Mouse (Mus musculus): ENCODE data around the gene Soga1.

Soga1 gene

DNA sequence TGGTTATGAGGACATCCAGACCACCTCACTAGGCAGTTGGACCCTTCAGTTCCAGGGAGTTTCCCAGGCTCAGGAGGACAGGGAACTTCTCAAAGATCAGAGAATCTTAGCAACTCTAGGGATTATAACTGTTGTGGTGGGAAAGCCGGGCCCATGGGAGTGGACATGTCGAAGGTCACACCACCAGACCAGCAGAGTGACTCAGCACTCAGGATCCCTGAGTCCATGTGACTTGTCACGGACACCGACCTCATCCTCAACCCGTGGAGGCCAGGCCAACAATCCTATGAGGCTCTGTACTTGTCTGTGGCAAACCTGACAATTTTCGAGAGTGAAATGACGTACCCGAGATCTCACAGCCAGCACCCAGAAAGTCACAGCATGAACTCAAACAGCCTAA is 42.7 kb downstream of the Soga1 start:
- 87% methylated on average over 8 of the region's 8 CpGs for WGBS

DNA sequence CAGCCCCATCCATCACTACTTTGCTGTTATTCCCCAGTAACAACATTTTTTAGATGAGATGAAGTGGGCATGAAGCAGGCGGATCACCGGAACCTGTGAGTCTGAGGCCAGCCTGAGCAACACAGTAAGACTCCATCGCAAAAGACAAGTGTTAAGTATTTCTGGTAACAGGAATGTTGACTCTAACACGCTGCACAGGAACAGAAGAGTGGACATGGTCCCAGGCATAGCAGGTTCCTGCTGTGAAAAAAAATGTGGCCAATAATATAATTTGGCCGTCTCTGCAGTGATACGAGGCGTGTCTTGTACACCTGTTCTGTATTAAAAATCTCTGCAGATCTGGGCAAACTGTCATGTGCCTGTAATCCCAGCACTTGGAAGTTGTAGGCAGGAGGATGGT is 43.7 kb downstream of the Soga1 start:
- 84% methylated on average over 7 of the region's 7 CpGs for WGBS

GRCm38 (mm10) chr2:157030804-157031203 is 48.2 kb downstream of the Soga1 start:
- 39% methylated on average over 9 of the region's 9 CpGs for WGBS

DNA sequence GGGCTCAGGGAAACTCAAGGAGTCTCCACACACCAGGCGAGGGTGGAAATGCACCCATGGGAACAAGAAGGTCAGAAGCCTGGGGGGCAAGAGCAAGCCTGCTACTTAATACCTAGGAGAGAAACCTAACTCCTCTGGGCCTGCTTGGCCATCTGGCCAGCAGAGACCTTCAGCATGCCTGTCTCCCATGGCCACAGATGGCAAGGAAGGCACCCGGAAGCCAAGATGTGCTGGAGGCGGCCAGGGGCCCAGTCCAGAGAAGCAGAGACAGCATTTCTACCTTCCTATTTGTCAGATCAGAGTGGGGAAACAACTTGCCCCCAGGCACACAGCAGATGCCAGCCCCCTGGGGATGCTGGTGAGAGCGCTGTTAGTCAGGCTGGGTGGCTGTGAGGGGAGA is 50.8 kb downstream of the Soga1 start:
- 97% methylated on average over 4 of the region's 4 CpGs for WGBS

DNA sequence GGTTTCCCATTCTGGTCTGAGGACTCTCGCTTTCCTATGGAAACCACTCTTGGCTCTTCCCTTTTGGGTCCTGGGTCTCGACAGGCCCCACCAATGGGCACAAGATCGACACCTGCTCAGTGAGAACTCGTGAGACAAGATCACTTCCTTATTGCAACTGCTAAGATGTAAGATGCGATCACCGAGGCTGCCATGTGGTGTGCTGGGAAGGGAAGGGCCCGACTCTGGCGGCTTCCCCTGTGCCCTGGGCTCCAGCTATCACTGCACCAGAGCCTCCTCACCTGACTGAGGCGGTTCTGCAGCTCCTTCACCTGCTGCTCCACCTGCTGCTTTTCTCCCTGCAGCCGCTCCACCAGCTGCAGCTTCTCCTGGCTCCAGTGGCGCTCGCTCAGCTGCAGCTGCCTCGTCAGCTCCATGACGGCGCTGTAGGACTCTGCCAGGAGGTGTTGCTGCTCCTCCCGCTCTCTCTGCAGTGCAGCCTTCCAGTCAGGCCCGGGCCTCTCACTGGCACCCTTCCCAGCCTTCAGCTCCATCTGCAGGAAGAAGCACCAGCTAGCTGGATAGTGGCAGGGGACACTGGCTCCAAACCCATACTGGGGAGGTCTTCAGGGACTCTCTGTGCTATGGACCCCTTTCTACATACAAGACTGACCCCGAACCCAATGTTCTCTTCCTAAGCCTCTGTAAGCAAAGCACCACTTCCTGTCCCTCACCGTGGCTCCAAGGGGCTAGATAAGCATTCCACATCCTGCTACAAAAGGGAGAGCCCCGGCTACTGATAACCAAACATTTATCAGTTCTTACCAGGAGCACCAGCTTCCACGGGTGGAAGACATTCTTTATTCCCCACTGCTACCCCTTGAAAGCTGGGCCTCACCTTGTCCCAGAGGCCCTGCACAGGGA is 51.7 kb downstream of the Soga1 start:
- 62% methylated on average over 21 of the region's 21 CpGs for WGBS

GRCm38 (mm10) chr2:157021156-157021555 is 57.9 kb downstream of the Soga1 start:
- 91% methylated on average over 16 of the region's 16 CpGs for WGBS

DNA sequence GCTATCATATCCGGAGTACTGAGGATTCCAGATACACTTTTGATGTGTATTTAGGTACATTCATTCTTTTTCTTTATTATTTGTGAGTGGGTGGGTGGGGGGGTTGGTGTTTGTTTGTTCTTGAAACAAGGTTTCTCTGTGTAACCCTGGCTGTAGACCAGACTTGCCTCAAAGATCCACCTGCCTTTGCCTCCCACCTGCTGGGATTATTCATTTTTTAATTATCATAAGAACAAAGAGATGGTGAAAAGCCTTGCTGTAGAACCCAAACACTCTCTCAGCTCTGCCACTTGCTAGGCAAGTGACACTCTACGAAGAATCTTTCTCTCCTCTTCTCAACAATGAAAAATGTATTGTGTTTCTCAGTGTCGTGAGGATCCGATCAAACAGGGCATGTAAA is 59.8 kb downstream of the Soga1 start:
- WGBS: 81% methylated on average over 4 of the region's 4 CpGs

- WGBS: 73% methylated on average over 18 of the region's 18 CpGs
Observed at GRCm38 (mm10) chr2:157016529-157017270, 62.4 kb downstream of the Soga1 start.

- WGBS: 86% methylated on average over 6 of the region's 6 CpGs
Observed at GRCm38 (mm10) chr2:157012341-157012740, 66.7 kb downstream of the Soga1 start.

GRCm38 (mm10) chr2:157010634-157011310 is 68.3 kb downstream of the Soga1 start:
- WGBS: 31% methylated on average over 11 of the region's 11 CpGs

GRCm38 (mm10) chr2:157007234-157007596 is 71.8 kb downstream of the Soga1 start:
- WGBS: 17% methylated on average over 5 of the region's 5 CpGs

DNA sequence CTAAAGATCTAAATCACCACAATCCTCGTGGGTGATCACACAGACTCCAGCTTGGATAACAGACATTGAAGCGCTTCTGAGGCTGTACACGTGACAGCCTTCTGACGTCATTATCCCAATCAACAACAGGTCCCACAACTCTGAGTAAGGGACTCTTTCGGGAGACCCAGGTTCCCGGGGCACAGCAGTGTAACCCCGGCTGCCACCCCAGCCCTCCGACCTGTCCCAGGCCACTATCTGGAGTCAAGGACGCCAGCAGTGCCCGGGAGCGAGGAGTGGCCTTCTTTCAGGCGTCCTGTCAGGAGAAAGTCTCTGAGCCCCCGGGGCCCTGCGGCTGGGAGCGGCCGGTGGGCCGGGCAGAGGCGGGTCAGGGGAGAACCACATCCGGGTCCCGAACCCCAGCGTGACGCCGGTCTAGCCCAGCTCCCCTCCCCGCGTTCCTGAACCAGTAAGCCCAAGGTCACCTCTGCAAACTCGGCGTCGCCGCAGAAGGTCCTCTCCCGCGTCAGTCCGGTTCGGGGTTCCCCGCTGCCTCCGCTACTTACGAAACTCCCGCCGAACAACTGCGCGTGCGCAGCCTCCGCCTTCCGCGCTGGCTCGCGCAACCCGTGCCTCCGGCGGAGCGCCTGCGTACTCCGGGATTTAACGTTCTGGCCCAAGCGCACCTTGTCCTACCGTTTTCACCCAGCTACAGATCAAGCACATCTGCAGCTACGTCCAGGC is 72.4 kb downstream of the Soga1 start, which contains the start of gene Dsn1:
Dsn1 (minus strand) TSS at position 644 of the 723 bp plus-strand sequence.
- under 1% methylated on average over 56 of the region's 56 CpGs for WGBS

- 96% methylated on average over 4 of the region's 4 CpGs for WGBS
Observed at GRCm38 (mm10) chr2:157002321-157002720, 76.7 kb downstream of the Soga1 start.

DNA sequence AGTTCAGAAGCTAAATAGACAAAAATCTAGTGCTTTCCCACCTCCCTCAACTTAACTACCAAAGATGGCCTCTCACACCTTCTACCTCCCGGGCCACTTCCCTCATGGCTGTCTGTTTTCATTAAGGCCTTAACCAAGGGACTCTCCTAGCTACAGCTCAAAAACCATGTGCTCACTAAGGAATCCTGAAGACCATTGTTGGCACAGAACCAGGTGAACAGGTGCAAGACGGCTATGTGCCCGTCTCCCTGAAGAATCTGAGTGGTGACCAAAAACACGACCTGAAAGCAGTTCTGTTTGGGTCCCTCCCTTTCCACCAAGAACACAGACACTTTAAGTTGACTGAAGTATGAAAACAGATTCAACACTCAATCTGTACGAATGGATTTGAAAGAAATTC is 80.8 kb downstream of the Soga1 start:
- 86% methylated on average over 5 of the region's 5 CpGs for WGBS

DNA sequence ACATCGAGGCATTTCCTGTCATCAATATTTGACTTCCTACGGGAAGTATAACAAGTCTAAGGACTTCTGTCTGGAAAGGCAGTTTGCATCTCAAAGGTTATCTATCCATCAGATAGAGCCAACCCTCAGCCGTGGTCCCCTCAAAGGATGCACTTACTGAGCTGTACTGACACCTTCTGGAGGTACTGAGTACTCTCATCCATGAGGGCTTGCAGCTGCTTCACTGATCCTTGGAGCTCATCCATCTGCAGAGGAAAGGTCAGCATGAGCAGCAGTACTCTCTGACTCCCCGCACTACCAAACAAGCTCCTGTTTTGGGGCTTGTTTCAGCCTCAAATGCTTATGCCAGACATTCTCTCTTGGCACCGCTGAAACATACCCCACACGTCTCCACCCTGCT is 82.5 kb downstream of the Soga1 start:
- WGBS: 47% methylated on average over 6 of the region's 6 CpGs

GRCm38 (mm10) chr2:156991470-156992319 is 87.4 kb downstream of the Soga1 start, which contains the start of gene Ndrg3:
Gene Ndrg3 (minus strand): TSS chr2:156992056.
- WGBS: under 1% methylated on average over 65 of the region's 66 CpGs

DNA sequence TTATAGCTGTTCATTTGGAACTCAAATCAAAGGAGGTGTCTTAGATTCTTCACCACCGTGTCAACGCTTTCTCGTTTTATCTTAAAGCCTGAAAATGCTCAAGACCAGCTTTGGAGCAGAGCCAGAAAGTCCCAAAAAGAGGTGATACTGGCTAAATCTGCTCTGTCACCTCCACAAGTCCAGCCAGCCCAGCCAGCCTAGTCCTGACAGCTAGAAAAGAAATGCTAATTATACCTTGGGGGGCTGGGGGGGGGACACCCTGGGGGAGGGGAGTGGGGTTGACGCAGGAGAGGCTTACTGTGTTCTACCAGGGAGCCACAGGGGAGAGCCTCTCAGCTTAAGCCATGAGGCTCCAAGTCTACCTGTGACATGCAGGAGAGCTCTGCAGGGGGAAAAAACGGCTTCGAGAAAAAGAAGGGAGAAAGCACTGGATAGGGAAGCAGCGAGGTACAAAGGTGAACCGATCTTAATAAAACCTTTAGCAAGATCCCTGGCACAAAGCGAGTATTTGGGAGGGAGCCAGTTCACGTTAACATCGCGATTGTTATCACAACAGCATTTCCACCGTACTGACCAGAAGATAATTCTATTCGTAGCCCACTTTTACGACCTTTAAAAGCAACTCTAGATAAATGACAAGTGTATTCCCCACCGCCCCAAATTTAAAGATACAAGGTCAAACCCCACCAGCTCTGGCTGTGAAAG is 88.2 kb downstream of the Soga1 start:
- 7% methylated on average over 16 of the region's 16 CpGs for WGBS

GRCm38 (mm10) chr2:156987316-156987715 is 91.7 kb downstream of the Soga1 start:
- 59% methylated on average over 3 of the region's 3 CpGs for WGBS

DNA sequence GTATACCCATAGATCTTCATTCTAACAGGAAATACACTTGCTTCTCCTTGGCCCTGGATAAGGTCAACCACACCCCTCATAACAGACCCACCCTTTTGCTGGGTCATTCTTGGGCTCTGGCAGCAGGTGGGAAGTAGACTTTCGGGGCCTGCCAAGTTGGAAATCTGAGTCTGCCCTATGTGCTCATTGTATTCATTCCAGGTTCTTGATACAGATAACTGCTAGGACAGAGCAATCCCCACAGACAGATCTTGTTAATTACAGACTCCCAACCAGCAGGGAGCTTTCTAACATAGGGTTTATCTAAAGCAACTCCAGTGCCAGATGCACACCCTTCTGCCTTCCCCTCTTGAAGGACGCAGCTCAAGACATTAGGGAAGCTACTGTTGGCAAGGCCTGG is 96.2 kb downstream of the Soga1 start:
- 35% methylated on average over 2 of the region's 2 CpGs for WGBS

GRCm38 (mm10) chr2:156981291-156981690 is 97.8 kb downstream of the Soga1 start:
- WGBS: 77% methylated on average over 4 of the region's 4 CpGs

All from cerebral cortex, adult 2 months (tissue).